Mouse (Mus musculus) hindlimb bud, embryonic 11.5 days (tissue): ENCODE measurements around the gene Tiam2.

Experiments
- DNase-seq: peaks from one replicate; pipeline ENCODE4 v3.0.0-alpha.2; 2012; ENCODE audit warnings: low read depth, low spot score; ENCODE audit errors: extremely low spot score

Gene Tiam2

GRCm38 (mm10) chr17:3491065-3491464 is 164.7 kb downstream of the Tiam2 start:
- DNase-seq, result no peak

- no peak for DNase-seq
These were observed 165.3 kb downstream of the Tiam2 start for GRCm38 (mm10) chr17:3491667-3492066.

DNA sequence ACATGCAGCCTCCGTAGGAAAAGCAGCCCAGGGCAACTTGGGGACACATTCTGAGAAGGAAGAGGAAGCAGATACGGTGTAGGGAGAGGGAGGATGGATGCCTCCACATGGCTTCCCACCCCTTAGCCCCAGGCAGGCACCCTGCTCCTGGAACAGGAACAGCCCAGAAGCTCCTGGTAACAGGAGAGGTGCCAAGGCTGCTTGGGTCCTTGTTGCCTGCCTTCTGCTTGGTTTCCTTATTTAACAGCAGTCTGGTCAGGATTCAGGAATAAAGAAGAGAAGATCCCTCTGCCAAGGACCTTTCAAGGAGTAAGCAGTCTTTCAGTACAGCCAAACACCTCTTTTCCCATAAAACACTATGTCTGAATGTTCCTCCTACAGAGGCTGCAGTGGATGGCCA is 169.2 kb downstream of the Tiam2 start:
- no peak for DNase-seq

GRCm38 (mm10) chr17:3496080-3496479 is 169.7 kb downstream of the Tiam2 start:
- no peak for DNase-seq

GRCm38 (mm10) chr17:3498086-3498485 is 171.7 kb downstream of the Tiam2 start:
- DNase-seq, result peak; percentile 46

GRCm38 (mm10) chr17:3498580-3498979 is 172.2 kb downstream of the Tiam2 start:
- DNase-seq, result no peak

DNA sequence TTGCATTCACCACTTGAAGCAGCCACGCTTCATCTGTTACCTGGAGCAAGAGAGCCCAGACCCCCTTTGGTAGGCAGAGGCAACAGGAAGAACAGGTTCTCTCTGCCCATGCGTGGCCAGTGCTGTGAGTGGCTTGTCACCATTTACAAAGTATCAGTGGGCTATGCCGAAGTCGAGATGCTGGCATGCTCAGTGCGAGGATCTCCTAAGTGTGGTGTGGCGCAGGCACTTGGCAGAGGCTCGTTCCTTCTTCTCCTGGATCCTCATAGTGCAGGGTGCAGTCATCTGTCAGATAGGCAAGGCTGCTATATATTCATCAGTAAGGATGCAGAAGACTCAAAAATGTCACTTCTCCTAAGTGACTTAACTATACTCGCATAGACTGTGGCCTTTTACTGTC is 173.1 kb downstream of the Tiam2 start:
- no peak for DNase-seq

DNA sequence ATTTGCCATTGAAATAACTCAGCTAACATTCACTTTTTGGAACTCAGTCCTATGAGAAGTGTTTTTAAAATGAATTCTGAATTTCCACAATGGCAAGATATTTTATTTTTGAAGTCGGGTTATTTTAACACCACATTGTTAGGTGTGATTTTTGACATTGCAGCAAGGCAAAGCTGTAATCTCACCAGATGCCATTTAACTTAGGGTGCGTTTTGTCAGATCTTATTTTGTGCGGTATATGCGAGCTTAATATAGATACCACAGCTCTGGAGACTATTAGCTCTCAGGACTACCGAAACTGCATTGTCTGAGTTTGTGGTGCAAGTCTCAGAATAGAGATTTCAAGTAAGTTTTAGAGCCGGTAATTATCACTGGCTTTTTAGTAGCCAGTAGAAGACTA is 173.7 kb downstream of the Tiam2 start:
- no peak for DNase-seq

DNA sequence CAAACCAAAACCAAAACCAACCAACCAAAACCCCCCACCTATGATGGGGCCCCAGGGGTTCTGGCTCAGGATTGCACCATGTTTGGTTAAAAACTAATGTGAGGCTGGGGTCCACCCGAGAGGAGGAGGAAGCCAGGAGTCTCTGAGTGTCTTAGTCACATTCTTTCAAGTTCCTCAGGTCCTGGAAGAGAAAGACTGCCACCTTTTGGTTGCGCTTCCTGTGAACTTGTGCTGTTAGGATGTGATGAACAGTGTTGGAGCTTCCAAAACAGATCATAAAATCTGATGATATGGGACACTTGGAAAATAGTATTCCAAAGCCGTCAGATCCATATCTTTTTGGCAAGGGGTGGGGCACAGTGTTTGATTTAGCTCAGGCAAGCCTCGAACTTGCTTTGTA is 174.6 kb downstream of the Tiam2 start:
- DNase-seq, result no peak

- no peak for DNase-seq
These were observed 179.3 kb downstream of the Tiam2 start for GRCm38 (mm10) chr17:3505711-3506110.

GRCm38 (mm10) chr17:3506508-3506907 is 180.1 kb downstream of the Tiam2 start:
- DNase-seq, result no peak

DNA sequence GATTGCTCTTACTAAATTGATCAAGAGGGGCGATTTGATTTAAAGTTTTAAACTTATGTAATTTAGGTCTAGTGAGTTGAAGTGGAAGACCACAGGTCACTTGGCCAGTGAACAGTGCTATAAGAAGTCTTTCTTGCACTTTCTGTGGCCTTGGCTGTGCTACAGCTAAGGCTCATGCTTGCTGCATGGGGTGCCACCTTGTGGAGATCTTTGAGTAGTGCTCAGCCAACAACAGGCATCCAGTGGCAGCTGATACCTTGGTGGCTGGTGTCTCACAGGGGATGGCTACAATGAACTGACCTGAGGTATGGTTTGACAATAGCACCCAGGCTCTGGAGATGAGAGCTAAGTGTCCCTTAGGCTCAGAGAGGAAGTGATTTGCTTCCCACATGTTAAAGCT is 183.5 kb downstream of the Tiam2 start:
- peak; percentile 31 for DNase-seq

- DNase-seq, result no peak
These were observed 187.9 kb downstream of the Tiam2 start for GRCm38 (mm10) chr17:3514316-3514715.

- no peak for DNase-seq
These were observed 189.5 kb downstream of the Tiam2 start for GRCm38 (mm10) chr17:3515851-3516250.

- DNase-seq, result no peak
These were observed 190.0 kb downstream of the Tiam2 start for GRCm38 (mm10) chr17:3516406-3516805.

- DNase-seq, result no peak
These were observed 194.0 kb downstream of the Tiam2 start for GRCm38 (mm10) chr17:3520344-3520743.

DNA sequence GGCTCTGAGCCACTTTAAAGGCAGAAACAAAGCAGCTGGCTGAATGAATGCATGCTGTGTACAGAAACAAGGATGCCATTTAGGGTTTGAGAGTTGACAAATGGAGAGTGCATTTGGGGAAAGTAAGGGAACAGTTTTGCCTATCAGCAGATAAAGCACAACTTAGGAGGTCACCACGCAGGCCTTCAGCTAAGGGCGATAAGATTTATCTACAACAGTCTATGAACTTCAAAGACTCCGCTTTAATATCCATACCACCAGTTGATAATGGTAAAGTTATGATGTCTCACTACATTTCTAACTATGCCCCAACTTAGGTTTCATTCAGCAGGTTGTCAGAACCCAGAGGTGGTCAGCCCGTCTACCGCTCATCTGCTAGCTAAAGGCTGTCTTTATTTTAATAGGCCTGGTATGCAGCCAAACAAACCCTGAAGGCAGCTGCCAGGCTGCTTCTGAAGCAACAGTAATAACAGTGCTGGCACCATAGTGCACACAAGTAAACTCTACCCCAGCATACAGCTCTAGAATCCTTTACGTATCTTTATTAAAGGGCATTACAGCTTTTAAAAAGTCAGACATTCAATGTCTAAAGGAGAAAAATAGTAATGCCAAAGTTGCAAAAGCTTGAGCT is 201.6 kb downstream of the Tiam2 start:
- no peak for DNase-seq

DNA sequence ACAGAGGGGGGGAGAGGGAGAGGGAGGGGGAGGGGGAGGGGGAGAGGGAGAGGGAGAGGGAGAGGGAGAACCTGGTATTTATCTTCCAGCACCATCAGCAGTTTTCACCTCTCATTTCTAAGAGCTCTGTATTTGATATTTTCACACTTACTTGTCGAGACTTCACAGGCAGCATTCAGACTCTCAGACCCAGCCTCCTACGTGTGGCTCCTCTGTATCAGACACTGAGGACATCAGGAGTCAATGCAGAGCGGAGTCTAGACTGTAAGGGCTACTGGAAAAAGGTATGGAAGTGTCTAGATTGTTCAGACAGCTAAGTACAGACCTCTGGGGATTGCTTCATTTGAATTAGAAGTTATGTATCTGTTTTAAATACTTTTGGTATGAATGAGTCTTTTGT is 203.2 kb downstream of the Tiam2 start:
- no peak for DNase-seq

- DNase-seq, result no peak
These were observed 204.2 kb downstream of the Tiam2 start for GRCm38 (mm10) chr17:3530549-3530948.

GRCm38 (mm10) chr17:3531641-3532040 is 205.3 kb downstream of the Tiam2 start:
- no peak for DNase-seq

DNA sequence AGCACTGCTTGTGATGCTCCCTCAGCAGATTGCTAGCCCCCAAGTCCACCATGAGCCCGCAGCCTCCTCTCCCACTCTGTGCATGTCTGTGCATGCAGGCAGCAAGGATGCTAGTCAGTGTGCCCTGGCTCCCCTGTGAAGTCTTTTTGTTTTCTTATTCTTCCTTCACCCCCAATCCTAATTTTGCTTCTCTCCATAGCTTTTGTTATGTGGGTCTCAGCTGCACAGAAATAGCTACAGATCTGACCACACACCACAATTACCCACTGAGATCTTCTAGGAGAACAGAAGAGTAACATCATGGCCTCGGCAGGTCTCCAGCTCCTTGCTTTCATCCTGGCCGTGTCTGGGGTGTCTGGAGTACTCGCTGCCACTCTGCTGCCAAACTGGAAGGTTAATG is 205.9 kb downstream of the Tiam2 start, which contains the start of gene Cldn20:
Gene Cldn20, plus strand, starts transcription at position 301 of the 400 bp plus-strand sequence.
- DNase-seq, result no peak

DNA sequence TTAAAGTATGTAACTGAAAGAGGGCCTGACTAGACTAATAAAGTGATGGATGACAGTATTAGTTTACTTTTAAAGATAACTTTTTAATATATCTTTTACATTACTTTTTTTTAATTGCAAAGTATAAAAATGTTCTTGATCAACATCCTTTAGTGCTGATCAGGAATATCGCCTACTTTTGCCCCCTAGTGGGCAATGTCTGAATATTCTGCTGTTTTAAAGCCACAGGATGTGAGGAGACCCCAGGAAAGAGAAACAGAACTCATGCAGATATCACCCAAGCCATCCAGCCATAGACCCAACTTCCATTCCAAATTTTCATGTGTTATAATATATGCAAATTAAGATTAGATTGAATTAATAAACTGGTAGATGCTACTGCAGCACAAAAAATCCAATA is 207.1 kb downstream of the Tiam2 start:
- peak; percentile 28 for DNase-seq

- no peak for DNase-seq
These were observed 213.9 kb downstream of the Tiam2 start for GRCm38 (mm10) chr17:3540304-3540703.
